Mouse (Mus musculus): Measurements from ENCODE around the gene Fam205c.
A peak's percentile ranks its signal among the peaks of the same experiment; 100 is the strongest.

The Fam205c gene

DNA sequence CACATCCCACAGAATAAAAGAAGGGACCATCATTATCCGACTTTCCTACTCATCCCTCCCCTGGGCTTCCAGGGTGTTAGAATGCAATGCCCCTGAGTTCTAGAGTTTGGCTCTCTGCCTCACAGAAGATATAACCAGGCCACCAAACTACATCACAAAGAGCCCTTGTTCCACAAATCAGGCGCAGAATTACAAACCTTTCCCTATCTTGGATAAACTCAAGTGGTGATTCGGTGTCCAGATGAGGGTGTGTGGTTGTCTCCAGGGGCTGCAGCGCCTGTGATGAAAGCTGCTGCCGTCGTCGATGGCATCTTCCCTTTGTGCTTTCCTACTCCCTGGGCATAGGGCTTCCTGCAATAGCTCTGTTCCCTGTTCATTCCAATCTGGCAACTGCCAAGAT, at the start of gene Fam205c:
Gene Fam205c, minus strand, starts transcription at position 101 of the 400 bp plus-strand sequence.
- no peak for DNase-seq (ENCODE audit: low spot score in 2 of 2)

DNA sequence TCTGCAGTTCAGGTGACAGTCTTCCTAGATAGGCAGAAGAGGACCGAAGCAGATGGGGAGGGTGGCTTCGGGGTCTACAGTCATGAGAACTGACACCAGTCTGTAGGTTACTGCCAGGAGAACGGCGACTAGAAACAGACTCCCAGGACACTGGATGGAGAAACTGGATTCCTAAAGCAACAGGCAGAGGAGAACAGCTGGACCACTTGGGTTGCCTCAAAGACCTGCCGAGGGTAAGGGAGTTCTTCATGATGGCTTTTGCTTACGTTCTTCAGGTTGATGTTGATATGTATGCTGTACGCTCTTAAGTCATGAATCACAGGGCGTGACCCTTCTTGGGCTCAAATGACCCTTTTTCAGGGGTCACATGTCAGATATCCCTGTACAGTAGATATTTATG, 48.4 kb upstream of the Fam205c start:
- DNase-seq (ENCODE audit: low spot score in 2 of 2), result no peak

DNA sequence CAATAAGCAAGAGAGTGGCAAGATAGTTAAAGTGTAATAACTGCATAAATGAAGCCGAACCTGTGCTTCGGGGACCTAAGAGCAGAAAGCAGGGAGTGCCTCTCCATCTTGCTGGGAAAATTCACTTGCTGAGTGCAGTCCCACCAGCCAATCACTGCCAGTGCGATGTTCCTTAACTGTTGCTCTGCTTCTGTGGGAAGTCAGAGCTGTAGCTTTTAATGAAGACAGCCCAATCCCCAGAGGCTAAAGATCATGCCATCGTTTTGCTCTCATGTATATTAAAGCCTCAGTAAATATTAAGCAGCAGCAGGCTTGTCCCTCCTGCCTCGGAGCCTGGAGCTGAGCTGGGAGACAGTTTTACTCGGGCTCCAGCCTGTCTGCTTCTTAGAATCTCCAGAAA, 48.0 kb upstream of the Fam205c start:
- no peak for DNase-seq (ENCODE audit: low spot score in 2 of 2)

DNA sequence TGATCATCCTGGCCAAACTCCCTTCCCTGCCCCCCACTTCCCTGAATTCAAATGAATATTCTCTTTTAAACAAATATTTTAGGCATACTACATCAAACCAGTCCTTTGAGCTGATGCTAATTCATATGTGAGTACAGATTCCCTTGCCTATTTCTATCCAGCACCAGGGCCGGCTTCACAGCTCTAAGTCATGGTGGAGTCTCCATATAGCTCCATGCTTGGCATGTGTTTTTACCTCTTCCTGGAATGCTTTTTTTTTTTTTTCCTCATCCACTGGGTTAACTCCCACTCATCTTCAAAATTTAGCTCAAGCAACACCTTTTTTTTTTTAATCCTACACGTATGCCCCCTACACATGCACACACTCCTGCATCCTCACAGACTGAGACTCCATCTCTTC, 47.5 kb upstream of the Fam205c start:
- DNase-seq (ENCODE audit: low spot score in 2 of 2), result peak in 1 of 2 experiments; percentile 75

DNA sequence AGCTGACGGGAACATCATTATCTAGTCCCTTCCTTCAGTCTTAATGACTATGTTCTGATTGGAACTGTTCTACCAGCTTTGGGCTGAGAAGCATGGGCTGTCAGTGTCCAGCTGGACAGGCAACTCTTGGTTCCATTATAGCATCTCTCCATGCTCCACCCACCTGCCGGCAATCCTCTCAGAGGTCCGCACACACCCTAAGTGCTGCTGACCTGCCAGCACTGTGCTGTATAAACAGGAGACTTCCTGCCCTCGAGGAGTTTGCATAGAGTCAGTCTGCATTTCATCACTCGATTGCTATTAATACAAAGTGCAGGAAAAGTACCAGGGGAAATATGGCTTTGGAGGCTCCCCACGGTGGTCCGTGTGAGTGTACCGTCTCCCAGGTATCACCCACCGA, 46.7 kb upstream of the Fam205c start:
- no peak for DNase-seq (ENCODE audit: low spot score in 2 of 2)

DNA sequence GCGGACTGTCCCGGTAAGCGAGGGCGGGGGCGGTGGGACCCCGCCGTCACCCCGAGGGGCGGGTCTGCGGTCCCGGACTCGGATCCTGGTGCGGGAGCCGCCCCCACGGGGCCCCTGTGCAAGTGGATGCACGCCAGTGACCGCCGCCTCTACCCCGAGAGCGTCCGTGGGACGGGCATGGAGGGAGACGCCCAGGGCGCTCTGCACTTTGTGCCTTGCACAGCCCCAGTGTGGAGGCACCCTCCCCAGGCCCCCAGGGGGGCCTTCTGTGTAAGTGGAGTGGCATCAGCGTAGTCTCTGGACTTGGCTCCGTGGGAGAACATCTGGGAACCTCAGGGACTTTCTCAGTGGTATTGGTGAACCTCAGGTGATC, 43.4 kb upstream of the Fam205c start:
- no peak for DNase-seq (ENCODE audit: low spot score in 2 of 2)

DNA sequence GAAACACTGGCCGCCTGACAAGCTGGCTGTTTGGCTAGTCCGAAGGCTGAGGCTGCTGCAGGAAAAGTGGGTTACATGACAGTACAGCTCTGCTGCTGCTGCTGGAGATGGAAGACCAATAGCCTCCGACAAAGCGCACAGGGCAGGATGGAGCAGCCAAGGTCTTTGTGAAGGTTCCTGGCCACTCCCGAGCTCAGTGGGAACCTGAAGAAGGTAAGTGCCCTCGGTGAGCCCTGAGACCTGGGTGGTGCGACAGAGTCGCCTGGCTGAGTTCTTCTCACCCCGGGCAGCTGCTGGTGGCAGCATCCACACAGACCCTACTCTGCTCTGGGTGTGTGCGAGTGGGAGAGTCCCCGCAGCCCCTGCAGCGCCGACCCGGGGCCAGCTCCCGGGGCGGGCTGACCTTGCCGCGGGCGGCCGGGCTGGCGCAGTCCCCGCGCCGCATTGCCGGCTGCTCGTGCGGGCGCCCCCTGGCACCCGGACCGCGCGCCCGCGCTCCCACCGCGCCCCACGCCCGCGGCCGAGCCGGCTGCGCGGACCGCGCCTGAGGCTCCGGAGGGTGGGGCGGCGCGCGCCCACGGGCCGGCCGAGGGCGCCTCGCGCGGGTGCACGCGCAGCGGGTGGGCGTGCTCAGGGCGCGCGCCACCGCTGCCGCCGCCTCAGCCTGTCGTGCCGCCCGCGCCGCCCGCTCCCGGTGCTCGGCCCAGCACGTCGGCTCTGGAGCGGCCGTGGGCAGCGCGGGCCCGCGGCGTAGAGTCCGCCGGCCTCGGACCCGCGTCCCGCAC, 42.8 kb upstream of the Fam205c start, which contains the start of gene Phf24:
Gene Phf24, plus strand, starts transcription at position 44 of the 785 bp plus-strand sequence.
- no peak for DNase-seq (ENCODE audit: low spot score in 2 of 2)

DNA sequence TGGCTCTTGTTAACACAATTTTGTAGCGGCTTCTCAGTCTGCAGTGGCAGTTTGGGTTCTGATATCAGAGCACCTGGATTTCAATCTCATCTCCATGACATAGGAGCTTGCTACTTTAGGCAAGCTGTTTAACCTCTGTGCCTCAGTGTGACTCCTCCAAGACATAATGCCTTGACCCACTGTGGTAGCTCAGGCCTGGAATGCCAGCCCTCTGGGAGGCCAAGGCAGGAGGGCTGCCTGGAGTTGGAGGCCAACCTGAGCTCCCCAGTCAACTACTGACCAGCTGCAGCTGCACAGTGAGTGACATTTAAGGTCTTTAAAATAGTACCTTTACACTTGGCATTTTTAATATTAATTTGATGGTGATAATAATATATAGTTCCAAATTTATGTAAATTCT, 41.9 kb upstream of the Fam205c start:
- no peak for DNase-seq (ENCODE audit: low spot score in 2 of 2)

DNA sequence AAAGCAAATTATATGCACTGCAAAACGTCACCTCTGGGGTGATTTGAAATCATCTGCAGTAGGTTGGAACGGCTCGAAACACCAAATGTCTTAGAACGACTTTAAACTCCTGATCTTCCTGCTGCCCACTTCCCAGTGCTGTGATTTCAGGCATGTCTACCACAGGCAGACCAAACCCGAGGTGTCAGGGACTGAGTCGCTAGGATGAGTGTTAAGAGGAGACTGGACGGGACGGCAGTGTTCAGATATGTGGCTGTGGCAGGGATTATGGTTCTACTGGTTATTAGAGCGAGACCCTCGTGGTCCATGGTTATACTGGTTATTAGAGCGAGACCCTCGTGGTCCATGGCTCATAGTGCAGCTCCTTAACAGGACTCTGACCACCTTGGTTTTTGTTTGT, 41.3 kb upstream of the Fam205c start:
- no peak for DNase-seq (ENCODE audit: low spot score in 2 of 2)

DNA sequence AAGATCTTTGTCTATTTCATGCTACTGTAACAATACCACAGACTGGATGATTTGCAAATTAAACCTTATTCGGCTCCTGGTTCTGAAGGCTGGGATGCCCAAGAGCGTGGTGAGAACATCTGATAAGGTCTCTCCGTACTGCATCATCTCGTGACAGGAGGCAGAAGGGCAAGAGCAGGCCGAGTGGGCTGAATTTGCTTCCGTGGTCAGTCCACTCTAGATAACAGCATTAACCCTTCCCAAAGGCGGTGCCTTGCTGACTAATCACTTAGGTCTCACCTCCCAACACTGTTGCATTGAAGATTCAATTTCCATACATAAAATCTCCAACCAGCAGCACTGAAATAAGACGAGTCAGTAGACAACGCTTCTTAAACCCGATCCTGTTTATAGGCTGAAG, 39.4 kb upstream of the Fam205c start:
- no peak for DNase-seq (ENCODE audit: low spot score in 2 of 2)

DNA sequence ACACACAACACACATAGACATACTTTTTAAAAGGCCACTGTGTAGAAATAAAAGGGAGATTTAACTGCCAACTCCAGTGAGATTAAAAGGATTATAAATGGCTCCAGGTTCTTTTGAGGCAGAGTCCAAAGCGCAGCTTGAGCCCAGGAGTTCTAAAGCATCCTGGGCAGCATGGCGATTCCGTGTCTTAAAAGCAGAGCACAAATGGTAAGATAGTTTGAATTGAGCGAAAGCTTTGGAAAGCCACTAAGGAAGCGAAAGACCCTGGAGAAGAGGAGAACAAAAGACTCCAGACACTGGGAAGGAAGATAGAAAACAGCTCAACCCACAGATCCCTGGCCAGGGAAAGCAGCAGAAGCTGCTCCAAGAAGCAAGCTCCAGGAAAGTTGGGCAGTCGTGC, 30.9 kb upstream of the Fam205c start:
- no peak for DNase-seq (ENCODE audit: low spot score in 2 of 2)

DNA sequence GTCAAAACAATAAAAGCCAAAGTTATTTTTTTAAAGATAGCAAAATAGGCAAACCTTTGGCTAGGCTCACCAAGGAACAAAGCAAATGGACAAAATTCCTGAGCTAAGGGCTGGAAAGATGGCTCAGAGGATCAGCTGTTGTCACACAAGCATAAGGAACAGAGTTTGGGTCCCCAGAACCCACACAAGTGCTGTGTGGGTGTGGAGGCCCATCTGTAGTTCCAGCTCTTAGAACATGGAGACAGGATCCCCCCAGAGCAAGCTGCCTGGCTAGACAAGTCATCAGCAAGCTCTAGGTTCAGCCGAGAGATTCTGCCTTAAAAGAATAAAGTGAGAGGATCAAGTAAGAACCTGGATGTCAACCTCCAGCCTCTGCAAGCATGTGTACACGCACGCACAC, 30.5 kb upstream of the Fam205c start:
- DNase-seq (ENCODE audit: low spot score in 2 of 2), result no peak

DNA sequence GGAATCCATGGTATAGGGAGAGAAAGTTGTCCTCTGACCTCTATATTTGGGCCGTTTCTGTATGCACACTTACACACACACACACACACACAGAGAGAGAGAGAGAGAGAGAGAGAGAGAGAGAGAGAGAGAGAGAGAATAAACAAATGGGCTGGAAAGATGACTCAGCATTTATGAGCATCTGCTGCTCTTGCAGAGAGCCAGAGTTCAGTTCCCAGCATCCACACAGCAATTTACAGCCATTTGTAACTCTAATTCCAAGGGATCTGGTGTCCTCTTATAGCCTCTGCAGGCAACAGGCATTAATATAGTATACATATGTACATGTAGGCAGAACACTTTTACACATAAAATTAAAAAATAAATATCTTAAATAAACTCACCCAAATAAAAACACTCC, 29.9 kb upstream of the Fam205c start:
- DNase-seq (ENCODE audit: low spot score in 2 of 2), result no peak

DNA sequence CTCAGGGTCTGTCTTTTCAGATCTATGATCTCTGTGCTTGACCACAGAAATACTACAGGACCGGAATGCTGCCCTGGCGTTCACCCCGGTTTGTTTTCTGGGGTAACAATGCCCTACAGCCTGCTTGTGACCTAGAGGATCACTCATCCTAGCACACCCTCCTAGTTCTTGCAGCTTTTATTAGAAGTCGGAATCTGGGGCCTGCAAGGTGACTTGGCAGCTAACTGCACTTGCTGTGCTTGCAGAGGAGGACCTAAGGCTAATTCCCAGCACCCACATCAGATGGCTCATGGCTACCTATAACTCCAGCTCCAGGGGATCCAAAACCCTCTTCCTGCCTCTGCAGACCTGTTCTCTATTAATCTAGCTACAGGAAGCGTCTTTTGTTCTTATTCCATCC, 28.7 kb upstream of the Fam205c start:
- DNase-seq (ENCODE audit: low spot score in 2 of 2), result no peak

DNA sequence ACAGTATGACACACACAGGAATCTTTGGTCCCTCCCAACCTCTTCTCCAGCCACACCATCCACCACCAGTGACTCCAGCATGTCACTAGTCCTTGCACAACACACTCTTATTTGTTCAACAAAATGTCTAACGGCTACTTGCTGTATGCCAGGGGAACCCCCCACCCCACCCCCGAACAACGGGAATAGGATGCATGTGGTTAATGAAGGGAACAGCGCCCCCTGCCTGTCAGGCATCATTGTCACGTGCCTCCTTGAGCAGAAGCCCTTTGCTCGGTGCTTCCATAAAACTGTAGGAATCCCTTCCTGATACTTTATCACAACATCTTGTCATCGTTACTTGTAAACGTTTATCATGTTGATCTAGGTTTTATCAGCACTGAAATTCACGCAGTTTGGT, 28.1 kb upstream of the Fam205c start:
- DNase-seq (ENCODE audit: low spot score in 2 of 2), result no peak

DNA sequence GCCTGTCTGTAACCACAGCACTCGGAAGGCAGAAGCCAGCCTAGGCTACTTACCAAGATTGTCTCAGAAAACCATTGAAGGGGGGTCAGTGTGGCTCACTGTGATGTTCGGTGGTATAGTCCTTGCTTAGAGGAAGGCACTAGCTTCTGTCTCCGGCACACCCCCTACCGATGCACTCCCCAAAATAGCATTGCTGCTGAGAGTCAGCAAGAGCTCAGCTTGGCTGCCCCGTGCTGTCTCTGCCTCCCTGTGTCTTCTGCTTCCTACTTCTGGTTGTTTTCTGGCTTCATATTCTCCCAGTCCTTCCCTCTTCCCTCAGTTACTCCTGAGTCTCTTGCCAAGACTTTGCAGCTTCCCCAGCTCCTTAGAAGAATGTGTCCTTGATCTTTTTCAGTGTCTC, 26.8 kb upstream of the Fam205c start:
- DNase-seq (ENCODE audit: low spot score in 2 of 2), result peak in 1 of 2 experiments; percentile 74

DNA sequence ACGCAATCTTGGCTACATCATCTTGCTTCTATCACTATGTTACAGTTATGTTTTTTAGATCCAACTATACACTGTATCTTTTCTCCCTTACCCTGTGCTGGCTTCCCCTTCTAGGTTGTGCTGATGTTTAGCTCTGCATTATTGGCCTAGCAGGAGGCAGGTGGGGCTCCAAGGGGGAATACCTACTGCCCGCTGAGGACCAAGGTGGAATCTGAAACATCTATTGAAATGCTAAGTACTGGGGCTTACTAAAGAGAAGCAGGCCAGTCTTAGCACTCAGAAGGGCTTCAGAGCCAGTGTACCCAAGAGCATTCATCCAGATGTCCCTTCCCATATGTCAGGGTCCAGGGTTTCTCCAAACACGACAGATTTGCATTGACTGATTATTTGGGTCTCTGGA, 24.9 kb upstream of the Fam205c start:
- no peak for DNase-seq (ENCODE audit: low spot score in 2 of 2)

DNA sequence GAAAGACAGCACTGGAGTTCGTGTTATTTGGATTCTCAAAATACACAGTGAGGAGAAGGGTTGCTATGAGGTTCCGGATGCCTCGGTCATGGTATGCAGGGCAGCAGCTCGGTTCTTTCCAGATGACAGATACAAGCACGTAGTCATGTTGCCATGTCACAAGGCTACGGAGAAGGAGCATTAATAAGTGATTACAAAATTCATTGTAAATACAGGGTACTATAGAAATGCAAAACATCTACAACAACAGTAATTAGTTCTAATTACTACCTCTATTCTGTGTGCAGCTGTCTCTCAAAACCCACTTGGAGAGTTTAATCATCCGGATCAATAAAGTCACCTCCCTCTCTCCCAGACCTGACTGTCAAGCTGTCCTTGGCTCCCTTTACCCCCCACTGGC, 21.1 kb upstream of the Fam205c start:
- DNase-seq (ENCODE audit: low spot score in 2 of 2), result no peak

DNA sequence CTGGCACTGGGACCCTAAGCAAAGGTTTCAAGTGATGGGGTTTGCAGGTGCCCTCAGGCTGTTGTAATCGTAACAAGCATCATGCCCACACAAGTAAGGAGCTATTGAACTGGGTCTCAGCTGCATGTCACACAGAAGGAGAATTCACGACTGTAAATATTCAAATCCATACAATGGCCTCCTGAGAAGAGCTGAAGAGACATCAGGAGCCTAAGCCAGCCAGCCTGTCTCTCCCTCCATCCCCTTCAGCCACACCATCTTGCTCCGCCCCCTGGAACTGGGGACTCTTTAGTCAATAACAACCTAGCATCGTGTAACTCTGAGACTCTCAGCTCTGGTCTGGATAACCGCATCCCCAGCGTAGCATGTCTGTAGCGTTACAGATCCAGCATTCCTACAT, 17.1 kb upstream of the Fam205c start:
- no peak for DNase-seq (ENCODE audit: low spot score in 2 of 2)

DNA sequence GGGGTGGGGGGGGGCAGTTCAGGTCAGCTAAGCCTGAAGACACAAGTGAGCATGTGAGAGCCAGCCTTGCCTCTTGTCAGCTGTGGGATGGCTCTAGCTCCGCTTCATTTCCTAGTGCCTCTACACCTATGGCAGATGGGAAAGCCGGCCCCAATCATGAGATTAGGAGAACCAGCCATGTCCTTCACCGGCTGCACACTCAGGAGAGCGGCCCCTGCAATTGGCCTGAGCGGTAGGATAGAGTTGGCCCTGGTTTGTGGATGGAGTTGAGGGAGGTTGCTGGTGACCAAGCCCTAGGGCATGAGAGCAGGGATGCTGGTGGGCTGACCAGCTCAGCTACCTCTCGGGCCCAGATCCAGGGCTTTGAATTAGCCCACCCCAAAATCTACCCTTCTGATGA, 14.8 kb upstream of the Fam205c start:
- DNase-seq (ENCODE audit: low spot score in 2 of 2), result no peak

DNA sequence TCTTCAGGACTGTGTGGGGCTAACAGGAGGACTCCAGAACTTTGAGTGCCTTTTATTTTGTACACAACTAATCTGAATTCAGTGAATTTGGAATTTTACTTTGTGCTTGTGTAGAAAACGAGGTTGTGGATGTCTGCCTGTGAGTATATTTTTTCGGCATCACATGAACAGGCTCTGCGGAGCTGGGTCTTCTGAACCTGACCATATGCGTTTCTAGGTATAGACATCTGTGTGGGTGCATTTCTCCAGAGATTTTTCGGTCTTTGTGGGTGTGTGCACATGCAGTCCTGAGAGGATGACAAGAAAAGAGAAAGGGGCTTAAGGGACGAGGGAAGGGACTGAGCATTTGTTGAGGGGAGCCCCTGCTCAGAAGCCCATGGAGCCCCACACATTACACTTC, 12.9 kb upstream of the Fam205c start:
- DNase-seq (ENCODE audit: low spot score in 2 of 2), result peak; percentile 40 to 79

DNA sequence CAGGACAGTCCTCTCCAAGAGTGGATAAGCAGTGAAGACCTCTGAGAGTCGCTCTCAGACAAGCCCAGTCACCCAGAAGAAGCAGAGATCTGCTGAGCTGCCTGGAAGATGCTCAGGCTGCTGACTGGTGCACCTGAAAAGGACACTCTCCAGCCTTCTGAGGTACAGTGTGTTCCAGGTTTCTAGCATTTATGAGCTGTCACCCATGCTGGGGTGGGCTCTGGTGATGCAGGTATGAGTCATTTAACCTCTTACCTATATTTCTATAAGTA, 6.6 kb upstream of the Fam205c start:
- DNase-seq (ENCODE audit: low spot score in 2 of 2), result no peak

DNA sequence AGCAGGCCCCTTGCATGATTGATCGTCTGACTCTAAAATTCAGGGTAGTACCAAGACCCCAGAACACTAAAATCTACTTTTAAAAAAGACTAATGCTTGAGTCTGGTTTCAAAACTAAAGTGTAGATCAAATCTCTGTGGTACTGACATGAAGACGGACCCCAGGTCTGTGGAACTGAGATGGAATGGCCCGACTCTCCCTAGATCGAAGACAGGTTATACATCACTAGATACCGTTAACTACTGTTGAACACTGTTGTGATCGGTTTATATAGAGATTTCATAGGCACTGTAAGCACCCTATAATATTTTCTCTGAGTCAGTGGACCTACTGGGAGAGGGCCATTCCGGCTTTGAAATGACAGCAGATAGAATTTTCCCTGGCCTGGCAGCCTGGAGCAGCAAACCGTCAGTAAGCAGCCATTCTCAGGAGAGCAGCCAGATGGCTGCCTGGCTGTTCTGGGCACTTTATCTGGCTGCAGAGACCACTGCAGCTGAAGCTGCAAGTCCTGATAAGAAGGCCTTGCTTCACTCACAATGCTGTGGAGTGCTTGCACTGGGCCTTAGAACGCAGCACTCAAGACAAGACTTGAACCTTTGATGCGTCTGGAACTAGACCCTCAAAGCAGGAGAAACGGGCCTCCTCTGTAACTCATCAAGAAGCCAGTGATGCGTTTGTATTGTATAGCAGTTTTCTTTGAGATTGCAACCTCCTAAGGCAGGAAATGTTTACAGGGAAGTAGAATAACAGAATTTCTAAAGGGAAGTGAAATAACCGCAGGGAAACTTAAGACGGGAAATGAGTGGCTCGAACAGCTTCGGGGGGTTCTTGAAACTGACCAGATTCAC, 6.0 kb upstream of the Fam205c start:
- DNase-seq (ENCODE audit: low spot score in 2 of 2), result no peak
